Mouse (Mus musculus) heart, postnatal 4 days (tissue): ENCODE results near the gene Tcl1b2. TPM values are rescaled to one million over a fixed set of nuclear protein-coding genes. Genes with fewer than 3 reads are reported as not detected.
"Not testable (repeated sequence)": the region's sequence is repeated elsewhere in the genome, so short reads cannot be mapped to it uniquely, and the experiment has no call there.

Source experiments
- DNase-seq: peaks from one replicate; pipeline ENCODE4 v3.0.0; 2021
- total RNA-seq, 2 experiments: library from RNA; stranded (reverse); gene quantifications; 2 replicates each; pipeline ENCODE4 v1.2.3; 2021

Gene Tcl1b2
- total RNA-seq, 2 experiments from 2014 or later, result not detected

DNA sequence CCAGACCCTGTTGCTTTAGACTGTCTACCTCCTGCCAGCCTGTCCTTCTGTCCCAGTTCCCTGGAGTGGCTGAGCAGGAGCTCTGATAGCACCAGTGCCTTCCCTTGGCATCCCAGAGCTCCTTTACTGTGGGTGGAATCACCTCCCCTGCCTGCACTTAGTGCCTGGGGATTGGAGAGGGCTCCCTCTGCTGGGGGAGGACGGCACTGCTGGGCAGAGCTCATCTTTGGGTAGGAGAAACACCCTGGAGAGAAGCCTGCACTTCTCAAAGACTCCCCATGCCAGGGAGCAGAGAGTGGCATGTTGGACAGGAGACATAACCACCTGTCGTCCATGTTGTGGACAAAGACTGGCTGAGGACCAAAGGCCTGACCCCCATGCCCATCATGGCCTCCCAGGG lies 28.5 kb downstream of the Tcl1b2 start:
- peak; percentile 69 for DNase-seq

DNA sequence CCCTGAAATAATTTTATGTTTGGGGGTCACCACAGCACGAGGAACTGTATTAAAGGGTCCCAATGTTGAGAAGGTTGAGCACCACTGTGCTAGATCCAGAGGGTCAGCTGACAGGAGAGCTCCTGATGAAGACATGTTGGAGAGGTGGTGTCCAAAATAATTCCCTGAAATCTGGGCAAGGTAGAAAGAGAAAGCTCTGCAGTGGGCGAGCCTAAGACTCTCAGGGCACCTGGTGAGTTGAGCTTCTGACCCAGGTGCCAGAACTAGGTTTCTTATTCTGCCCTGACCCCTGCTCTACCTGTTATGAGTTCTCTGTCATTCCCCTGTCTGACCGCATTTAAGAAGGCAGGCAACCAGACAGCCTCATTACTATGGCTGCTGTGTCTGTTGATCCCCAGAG lies 30.2 kb downstream of the Tcl1b2 start, which contains the start of gene Tcl1b5:
Gene Tcl1b5, plus strand, starts transcription at position 301 of the 400 bp plus-strand sequence.
- DNase-seq, result not testable (repeated sequence)

DNA sequence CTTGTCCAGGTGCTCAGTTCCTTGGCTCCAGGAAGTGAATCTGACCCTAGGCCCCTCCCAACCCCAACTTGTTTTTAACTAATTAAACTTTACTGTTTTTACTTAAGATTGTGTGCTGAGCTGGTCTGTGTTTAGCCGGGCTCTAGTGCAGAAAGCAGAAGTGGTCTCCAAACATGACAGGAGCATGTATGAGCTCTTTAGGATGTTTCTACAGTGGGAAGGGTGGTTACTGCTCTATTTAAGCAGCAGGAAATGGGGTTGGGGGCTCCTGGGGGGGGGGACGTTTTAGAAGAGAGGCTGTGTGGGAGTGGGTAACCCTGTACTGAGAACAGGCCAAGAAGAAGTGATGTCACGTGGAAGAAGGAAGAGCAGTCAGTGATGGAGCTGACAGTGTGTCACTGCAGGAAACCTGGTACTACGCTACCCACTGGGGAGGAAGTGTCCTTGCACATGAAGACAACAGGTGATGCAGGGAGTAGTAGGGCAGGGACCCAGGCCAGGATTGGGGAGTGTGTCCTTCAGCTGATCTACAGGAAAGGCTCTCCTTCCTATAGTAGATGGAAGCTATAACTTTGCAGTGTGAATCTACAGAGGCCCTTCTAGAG lies 35.3 kb downstream of the Tcl1b2 start:
- DNase-seq, result not testable (repeated sequence)

DNA sequence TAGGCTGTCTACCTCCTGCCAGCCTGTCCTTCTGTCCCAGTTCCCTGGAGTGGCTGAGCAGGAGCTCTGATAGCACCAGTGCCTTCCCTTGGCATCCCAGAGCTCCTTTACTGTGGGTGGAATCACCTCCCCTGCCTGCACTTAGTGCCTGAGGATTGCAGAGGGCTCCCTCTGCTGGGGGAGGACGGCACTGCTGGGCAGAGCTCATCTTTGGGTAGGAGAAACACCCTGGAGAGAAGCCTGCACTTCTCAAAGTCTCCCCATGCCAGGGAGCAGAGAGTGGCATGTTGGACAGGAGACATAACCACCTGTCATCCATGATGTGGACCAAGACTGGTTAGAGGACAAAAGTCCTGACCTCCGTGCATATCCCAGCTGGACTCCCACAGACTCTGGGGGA lies 43.2 kb downstream of the Tcl1b2 start:
- DNase-seq, result peak; percentile 25

DNA sequence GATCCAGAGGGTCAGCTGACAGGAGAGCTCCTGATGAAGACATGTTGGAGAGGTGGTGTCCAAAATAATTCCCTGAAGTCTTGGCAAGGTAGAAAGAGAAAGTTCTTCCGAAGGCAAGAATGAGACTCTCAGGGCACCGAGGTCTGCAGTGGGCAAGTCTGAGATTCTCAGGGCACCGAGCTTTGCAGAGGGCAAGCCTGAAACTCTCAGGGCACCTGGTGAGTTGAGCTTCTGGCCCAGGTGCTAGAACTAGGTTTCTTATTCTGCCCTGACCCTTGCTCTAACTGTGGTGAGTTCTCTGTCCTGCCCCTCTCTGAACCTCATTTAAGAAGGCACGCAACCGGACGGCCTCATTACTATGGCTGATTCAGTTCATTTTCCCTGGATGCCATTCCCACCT lies 44.9 kb downstream of the Tcl1b2 start, which contains the start of gene Tcl1b3:
Gene Tcl1b3, plus strand, starts transcription at position 301 of the 400 bp plus-strand sequence.
- DNase-seq, result not testable (repeated sequence)

DNA sequence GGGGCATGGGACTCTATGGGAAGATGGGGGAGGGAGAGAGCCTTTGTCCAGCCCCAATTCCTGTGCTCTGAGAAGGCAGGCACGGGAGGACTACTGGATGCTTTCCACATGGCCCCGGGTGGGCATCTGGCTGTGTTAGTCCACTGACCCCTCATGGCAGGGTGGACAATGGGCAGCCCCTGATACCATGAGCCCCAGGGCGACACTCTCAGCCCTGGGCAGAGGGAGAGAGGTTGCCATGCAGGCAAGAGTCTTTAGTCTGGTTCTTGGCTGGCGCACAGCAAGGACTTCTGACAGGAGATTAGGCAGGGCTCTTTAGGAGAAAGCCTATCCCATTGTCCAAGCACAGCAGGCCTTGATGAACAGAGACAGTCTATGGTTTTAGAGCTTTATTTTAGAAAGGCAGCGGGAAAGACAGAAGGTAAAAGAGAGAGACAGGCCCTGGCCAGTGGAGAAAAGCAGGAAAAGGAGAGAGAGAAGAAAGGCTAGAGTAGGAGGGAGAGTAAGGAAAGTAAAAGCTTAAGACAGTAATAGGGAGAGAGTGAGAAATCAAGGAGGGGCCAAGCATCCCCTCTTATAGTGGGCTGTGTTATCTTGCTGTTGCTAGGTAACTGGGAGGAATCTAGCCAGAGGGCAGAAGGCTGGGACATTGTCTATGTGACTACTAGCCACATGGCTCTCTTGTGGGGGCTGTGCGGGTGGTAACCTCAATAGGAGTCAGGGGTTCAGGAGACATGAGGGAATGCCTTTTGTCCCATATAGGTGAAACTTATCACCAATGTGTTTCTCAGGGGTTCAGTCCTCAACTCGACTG lies 54.1 kb downstream of the Tcl1b2 start:
- DNase-seq, result not testable (repeated sequence)

DNA sequence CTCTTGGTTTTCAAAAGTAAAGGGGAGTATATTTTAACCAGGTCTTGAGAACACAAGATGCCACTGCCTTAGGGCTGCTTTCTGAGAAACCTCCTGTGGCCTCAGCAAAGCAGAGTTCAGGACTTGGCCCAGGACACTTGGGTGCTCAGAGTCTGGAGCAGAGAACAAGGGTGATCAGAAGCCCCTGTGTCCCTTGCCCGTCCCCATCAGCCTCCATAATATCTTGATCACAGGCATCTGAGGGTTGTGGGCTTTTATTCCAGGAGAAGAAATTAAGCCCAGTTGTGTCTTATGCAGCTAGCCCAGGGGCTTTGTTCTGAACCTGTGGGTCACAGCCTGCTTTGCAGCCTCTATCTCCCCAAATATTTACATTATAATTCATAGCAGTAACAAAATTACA lies 55.8 kb downstream of the Tcl1b2 start, which contains the start of gene Tcl1b4:
Gene Tcl1b4, plus strand, starts transcription at position 301 of the 400 bp plus-strand sequence.
- DNase-seq, result not testable (repeated sequence)

Other genes starting within 250 kb of the Tcl1b2 start
- 1 to 10 TPM; 7.3 to 7.8 TPM for gene Syne3, start 136.2 kb upstream of the Tcl1b2 start, total RNA-seq
- gene Glrx5, start 113.3 kb upstream of the Tcl1b2 start, total RNA-seq, result 10 to 100 TPM; 81.2 to 82.0 TPM
- gene Tcl1b1, start 13.7 kb downstream of the Tcl1b2 start, total RNA-seq, result not detected
- gene Tcl1b5, start 30.3 kb downstream of the Tcl1b2 start, total RNA-seq, result not detected
- gene Tcl1b3, start 45.0 kb downstream of the Tcl1b2 start, total RNA-seq, result not detected
- gene Tcl1b4, start 55.9 kb downstream of the Tcl1b2 start, total RNA-seq, result not detected
- not detected for gene Tcl1, start 76.8 kb downstream of the Tcl1b2 start, total RNA-seq
- not detected for gene Tunar, start 187.9 kb downstream of the Tcl1b2 start, total RNA-seq